Mouse (Mus musculus) myocyte (in vitro differentiated cells): Measurements from ENCODE around the gene Hoxb9. TPM values are rescaled to one million over a fixed set of nuclear protein-coding genes. Genes with fewer than 3 reads are reported as not detected.

Experiments
- H3K27me3 ChIP-seq: one replicate; pipeline ENCODE4 v1.6.1; 2011; ENCODE audit not compliant: control insufficient read depth, insufficient read depth, insufficient read length
- H3K36me3 ChIP-seq: one replicate; pipeline ENCODE4 v1.6.1; 2011; ENCODE audit not compliant: control insufficient read depth, insufficient read depth
- H3K4me2 ChIP-seq: one replicate; pipeline ENCODE4 v1.6.1; 2011; ENCODE audit warnings: low read depth, control low read depth
- H3K4me3 ChIP-seq: one replicate; pipeline ENCODE4 v1.5.1; 2011; ENCODE audit warnings: mild to moderate bottlenecking, control low read depth, moderate library complexity
- H3K79me2 ChIP-seq: one replicate; pipeline ENCODE4 v1.6.1; 2011; ENCODE audit not compliant: control insufficient read depth, insufficient read depth
- H3ac ChIP-seq: one replicate; pipeline ENCODE4 v1.6.1; 2011; ENCODE audit not compliant: control insufficient read depth, insufficient read length
- CEBPB ChIP-seq: IDR thresholded peaks from 2 replicates; pipeline ENCODE4 v1.6.1; 2011; ENCODE audit warnings: mild to moderate bottlenecking, moderate library complexity; ENCODE audit not compliant: poor library complexity, insufficient read depth, severe bottlenecking
- E2F4 ChIP-seq: IDR thresholded peaks from one replicate; pipeline ENCODE4 v1.6.1; 2011; ENCODE audit warnings: mild to moderate bottlenecking, control low read depth, moderate library complexity; ENCODE audit not compliant: insufficient read depth
- MAX ChIP-seq: IDR thresholded peaks from one replicate; pipeline ENCODE4 v1.6.1; 2011; ENCODE audit warnings: low read depth, mild to moderate bottlenecking, control low read depth
- MYOD1 ChIP-seq, 3 experiments: IDR thresholded peaks; one replicate each; pipeline ENCODE4 v1.6.1; 2011; ENCODE audit warnings: control low read depth in 2 of 3, low read depth in 2 of 3, mild to moderate bottlenecking in 2 of 3, moderate library complexity in 1 of 3; ENCODE audit not compliant: insufficient read length in 2 of 3, control insufficient read depth in 1 of 3
- MYOG ChIP-seq, 3 experiments: IDR thresholded peaks; one replicate each; pipeline ENCODE4 v1.6.1; 2011; ENCODE audit warnings: control low read depth in 2 of 3, low read depth in 2 of 3, mild to moderate bottlenecking in 2 of 3; ENCODE audit not compliant: insufficient read length in 2 of 3, control insufficient read depth in 1 of 3, insufficient read depth in 1 of 3
- POLR2A ChIP-seq: IDR thresholded peaks from one replicate; pipeline ENCODE4 v1.6.1; 2011; ENCODE audit warnings: low read depth, mild to moderate bottlenecking, control low read depth, moderate library complexity; ENCODE audit not compliant: insufficient read length
- POLR2AphosphoS2 ChIP-seq: IDR thresholded peaks from one replicate; pipeline ENCODE4 v1.6.1; 2011; ENCODE audit warnings: low read depth, control low read depth; ENCODE audit not compliant: insufficient read length
- REST ChIP-seq: IDR thresholded peaks from one replicate; pipeline ENCODE4 v1.6.1; 2011; ENCODE audit warnings: mild to moderate bottlenecking, control low read depth, moderate library complexity; ENCODE audit not compliant: insufficient read depth, insufficient read length
- SRF ChIP-seq: IDR thresholded peaks from one replicate; pipeline ENCODE4 v1.6.1; 2011; ENCODE audit warnings: low read depth; ENCODE audit not compliant: control insufficient read depth, insufficient read length
- TCF12 ChIP-seq: IDR thresholded peaks from one replicate; pipeline ENCODE4 v1.6.1; 2011; ENCODE audit warnings: mild to moderate bottlenecking, control low read depth; ENCODE audit not compliant: poor library complexity, insufficient read depth, severe bottlenecking
- TCF3 ChIP-seq: IDR thresholded peaks from one replicate; pipeline ENCODE4 v1.6.1; 2011; ENCODE audit warnings: low read depth, control low read depth; ENCODE audit not compliant: insufficient read length
- USF1 ChIP-seq: IDR thresholded peaks from one replicate; pipeline ENCODE4 v1.6.1; 2011; ENCODE audit warnings: low read depth, mild to moderate bottlenecking, control low read depth, moderate library complexity
- polyA plus RNA-seq: library from polyadenylated mRNA; unstranded; fragments of >200 nt; fragmentation: generic; extraction: Trizol; gene quantifications from one replicate; pipeline ENCODE4 v1.2.1, GENCODE M21; 2012; ENCODE audit warnings: missing spikeins

Hoxb9 gene
- polyA plus RNA-seq, 1 experiment, result 0.24 TPM

DNA sequence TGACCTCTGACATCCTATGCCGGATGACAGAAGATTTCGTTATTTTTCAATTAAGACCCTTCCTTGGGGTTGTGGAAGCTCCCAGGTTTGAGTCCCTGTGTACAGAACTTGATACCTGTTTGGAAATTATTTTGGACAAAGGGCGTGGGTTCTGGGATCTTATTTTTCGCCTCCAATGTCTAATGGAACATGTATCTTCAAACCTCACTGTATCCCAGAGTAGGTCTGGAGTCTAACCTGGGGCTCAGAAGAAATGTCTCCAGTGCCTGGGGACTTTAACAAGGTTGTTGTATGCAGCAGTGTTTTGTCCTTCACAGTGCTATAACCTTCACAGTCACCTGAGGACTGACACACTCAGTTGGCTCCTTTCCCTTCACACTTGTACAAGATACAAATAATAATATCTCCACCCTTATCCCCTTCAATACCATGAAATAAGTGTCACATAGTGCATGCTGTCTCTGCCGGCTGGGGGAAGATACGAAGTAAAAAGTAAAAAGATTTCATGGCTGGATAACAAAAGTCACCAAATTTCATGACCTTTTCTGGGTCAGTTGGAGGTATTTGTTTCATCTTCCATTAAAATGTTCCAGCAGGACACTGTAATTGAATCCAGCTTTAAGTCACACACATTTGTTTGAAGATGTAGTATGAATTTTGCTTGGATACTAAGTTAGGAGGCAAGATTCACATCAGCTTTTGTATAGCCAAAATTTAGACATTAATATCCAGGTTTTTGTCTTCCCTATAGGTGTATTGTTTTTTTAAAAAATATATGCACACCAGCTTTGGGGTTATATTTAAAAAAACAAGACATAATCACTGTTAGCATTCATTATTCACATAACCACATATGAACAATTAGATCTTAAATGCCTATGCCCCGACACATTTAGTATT, 4.0 kb upstream of the Hoxb9 start:
- H3K4me2 ChIP-seq, result no peak overlapping the region
- no peak overlapping the region for H3ac ChIP-seq
- no peaks in the 10 kb centered on the region for H3K36me3 ChIP-seq
- H3K4me3 ChIP-seq, result no peak overlapping the region
- no peaks in the 10 kb centered on the region for H3K79me2 ChIP-seq
- TF ChIP-seq MYOD1 (IDR thresholded peaks at IDR 0.05; ENCODE audit: control insufficient read depth in 1 of 3, insufficient read length in 2 of 3, low read depth in 2 of 3) (no peak), POLR2AphosphoS2 (no peak), CEBPB (no peak), POLR2A (no peak), TCF12 (no peak), E2F4 (no peak), MYOG (IDR thresholded peaks at IDR 0.05; ENCODE audit: control insufficient read depth in 1 of 3, insufficient read depth in 1 of 3, insufficient read length in 2 of 3, low read depth in 2 of 3) (no peak), TCF3 (no peak), REST (no peak)
- peaks cover 93% of the 10 kb centered on the region for H3K27me3 ChIP-seq

DNA sequence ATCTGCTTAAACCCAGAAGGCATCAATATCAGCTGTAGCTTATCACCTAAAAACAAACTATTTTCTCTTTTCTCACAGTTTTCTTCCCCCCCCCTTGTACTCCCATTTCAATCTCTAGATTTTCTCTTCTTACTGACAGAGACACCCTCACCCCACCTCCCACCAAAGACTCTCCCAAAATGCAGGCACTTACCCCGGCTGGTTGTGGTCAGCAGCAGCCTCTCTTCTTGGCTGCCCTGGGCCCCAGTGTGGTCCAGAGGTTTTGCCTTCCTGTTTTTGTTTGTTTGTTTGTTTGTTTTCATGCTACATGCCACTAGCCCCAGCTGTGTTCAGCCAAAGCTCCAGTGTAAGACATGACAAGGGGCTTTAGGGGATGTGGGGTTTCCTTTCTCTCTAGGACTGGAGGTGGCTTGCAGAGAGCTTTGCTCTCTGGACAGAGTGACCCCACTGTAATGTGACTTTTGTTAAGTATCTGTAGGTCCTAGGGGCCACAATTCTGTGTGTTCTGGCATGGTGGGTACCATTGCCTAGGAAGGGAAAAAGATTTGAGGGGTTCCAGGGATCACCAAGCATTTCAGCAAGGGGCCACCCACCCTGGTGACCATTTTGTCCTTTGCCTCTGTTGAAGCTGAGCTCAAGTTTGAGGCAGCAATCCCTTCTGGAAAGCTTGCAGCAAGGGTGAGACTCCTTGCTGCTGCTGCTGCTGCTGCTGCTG, 3.1 kb upstream of the Hoxb9 start:
- no peak overlapping the region for H3K4me3 ChIP-seq
- H3ac ChIP-seq, result no peak overlapping the region
- peaks cover 92% of the 10 kb centered on the region for H3K27me3 ChIP-seq
- no peaks in the 10 kb centered on the region for H3K79me2 ChIP-seq
- H3K4me2 ChIP-seq, result no peak overlapping the region
- no peak for TF ChIP-seq REST
- TF ChIP-seq TCF12, result no peak
- TF ChIP-seq TCF3, result no peak
- TF ChIP-seq POLR2A, result no peak
- no peak for TF ChIP-seq CEBPB
- TF ChIP-seq USF1, result no peak
- no peak for TF ChIP-seq MYOD1 (IDR thresholded peaks at IDR 0.05; ENCODE audit: control insufficient read depth in 1 of 3, insufficient read length in 2 of 3, low read depth in 2 of 3)
- no peak for TF ChIP-seq POLR2AphosphoS2
- TF ChIP-seq SRF, result no peak
- no peak for TF ChIP-seq E2F4
- TF ChIP-seq MYOG (IDR thresholded peaks at IDR 0.05; ENCODE audit: control insufficient read depth in 1 of 3, insufficient read depth in 1 of 3, insufficient read length in 2 of 3, low read depth in 2 of 3), result no peak
- TF ChIP-seq MAX, result no peak
- no peaks in the 10 kb centered on the region for H3K36me3 ChIP-seq

DNA sequence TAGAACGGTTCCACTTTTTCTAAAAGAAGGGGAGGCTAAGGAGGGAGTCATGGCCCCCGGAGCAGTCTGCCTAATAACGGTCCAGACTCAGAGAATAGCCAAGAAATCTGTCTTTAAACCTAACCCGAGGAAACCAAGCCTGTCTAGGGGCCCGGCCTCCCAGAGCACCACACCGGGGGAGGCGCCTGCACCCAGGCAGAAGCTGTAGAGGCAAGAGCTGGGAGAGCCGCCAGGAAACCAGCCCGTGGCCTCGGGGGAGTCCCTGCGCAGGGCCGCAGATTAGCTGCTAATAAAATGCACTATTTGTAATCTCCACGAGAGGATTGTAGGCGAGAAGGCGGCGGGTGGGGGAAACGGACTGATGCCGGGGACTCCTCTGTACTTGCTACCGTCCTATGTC, 1.4 kb upstream of the Hoxb9 start:
- Histone ChIP-seq H3K4me2 (peak overlapping the region; percentile 40), H3K36me3 (no peaks in the 10 kb centered on the region), H3K27me3 (peaks cover 85% of the 10 kb centered on the region), H3ac (no peak overlapping the region), H3K4me3 (no peak overlapping the region), H3K79me2 (no peaks in the 10 kb centered on the region)
- TF ChIP-seq TCF12 (no peak), MYOG (IDR thresholded peaks at IDR 0.05; ENCODE audit: control insufficient read depth in 1 of 3, insufficient read depth in 1 of 3, insufficient read length in 2 of 3, low read depth in 2 of 3) (no peak), MYOD1 (IDR thresholded peaks at IDR 0.05; ENCODE audit: control insufficient read depth in 1 of 3, insufficient read length in 2 of 3, low read depth in 2 of 3) (no peak), TCF3 (no peak), MAX (no peak), E2F4 (no peak), REST (no peak), CEBPB (no peak), SRF (no peak), POLR2A (no peak), POLR2AphosphoS2 (no peak), USF1 (no peak)

DNA sequence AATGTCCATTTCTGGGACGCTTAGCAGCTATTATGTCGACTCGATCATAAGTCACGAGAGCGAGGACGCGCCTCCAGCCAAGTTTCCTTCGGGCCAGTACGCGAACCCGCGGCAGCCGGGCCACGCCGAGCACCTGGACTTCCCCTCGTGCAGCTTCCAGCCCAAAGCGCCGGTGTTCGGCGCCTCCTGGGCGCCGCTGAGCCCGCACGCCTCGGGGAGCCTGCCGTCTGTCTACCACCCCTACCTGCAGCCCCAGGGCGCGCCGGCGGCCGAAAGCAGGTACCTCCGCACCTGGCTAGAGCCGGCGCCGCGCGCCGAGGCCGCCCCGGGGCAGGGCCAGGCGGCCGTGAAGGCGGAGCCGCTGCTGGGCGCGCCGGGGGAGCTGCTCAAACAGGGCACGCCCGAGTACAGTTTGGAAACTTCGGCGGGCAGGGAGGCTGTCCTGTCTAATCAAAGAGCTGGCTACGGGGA, 319 bp downstream of the Hoxb9 start:
- Histone ChIP-seq H3K4me3 (no peak overlapping the region), H3K27me3 (peaks cover 85% of the 10 kb centered on the region), H3K36me3 (no peaks in the 10 kb centered on the region), H3K79me2 (no peaks in the 10 kb centered on the region), H3ac (no peak overlapping the region), H3K4me2 (peak overlapping the region; percentile 55)
- TF ChIP-seq CEBPB (no peak), MYOG (IDR thresholded peaks at IDR 0.05; ENCODE audit: control insufficient read depth in 1 of 3, insufficient read depth in 1 of 3, insufficient read length in 2 of 3, low read depth in 2 of 3) (no peak), MAX (no peak), POLR2A (no peak), REST (no peak), E2F4 (no peak), SRF (no peak), USF1 (no peak), TCF3 (no peak), TCF12 (no peak), POLR2AphosphoS2 (no peak), MYOD1 (IDR thresholded peaks at IDR 0.05; ENCODE audit: control insufficient read depth in 1 of 3, insufficient read length in 2 of 3, low read depth in 2 of 3) (no peak)
